In the genomic region with DNA sequence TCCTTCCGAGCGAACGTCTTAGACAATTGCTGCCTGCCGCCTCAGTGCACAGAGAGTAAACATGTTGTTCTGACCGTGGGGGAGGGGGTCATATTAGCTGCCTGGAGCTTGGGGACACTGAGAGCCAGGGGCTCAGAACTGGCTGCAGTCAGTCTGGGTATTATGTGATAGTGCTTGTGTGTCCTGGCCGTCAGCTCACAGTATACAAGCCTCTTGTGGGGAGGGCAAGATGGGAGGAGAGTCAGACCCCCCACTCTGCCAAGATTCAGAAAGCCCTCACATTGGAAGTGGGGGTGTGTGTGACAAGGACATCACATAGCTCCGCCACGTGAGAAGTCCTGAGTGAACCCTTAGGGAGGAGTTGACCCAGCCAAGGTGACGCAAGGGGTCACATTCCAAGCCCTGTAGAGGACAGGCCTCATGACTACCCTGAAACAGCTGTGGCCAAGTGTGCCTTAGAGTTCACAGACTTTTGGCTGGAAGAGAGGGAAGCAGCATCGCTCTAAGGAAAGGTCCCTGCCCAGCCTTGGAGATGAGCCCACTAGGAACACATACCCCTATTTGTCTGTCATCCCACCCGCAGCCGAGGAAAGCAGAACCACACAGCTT, we compare ENCODE assay signal across 8 mouse cellular contexts. TPM values are rescaled to one million over a fixed set of nuclear protein-coding genes. Genes with fewer than 3 reads are reported as not detected.
DNase-seq lines count a peak whose midpoint lies in the region; ATAC-seq lines count a peak whose summit lies in the region.

No protein-coding gene starts in this region.

- H3K27me3 ChIP-seq in hindbrain, embryonic 14.5 days (ENCODE audit: control insufficient read depth, insufficient read depth, low read length), result peaks cover 34% of the 10 kb centered on the region
- peaks cover 88% of the 10 kb centered on the region for H3K27me3 ChIP-seq in liver, embryonic 12.5 days (replicated peaks)
- peaks cover 18% of the 10 kb centered on the region for H3K27me3 ChIP-seq in neural tube, embryonic 14.5 days (ENCODE audit: control insufficient read depth, insufficient read depth, low read length)

- H3K9me3 ChIP-seq in hindbrain, embryonic 14.5 days (ENCODE audit: control insufficient read depth, low read length), result no peaks in the 10 kb centered on the region
- H3K9me3 ChIP-seq in liver, embryonic 12.5 days (replicated peaks), result no peaks in the 10 kb centered on the region
- no peaks in the 10 kb centered on the region for H3K9me3 ChIP-seq in neural tube, embryonic 14.5 days (ENCODE audit: control insufficient read depth, low read length)

- 22% methylated on average over 12 of the region's 12 CpGs for WGBS in hindbrain, embryonic 14.5 days
- WGBS in liver, embryonic 12.5 days (ENCODE audit: insufficient replicate concordance), result 50% methylated on average over 12 of the region's 12 CpGs
- WGBS in neural tube, embryonic 14.5 days, result 26% methylated on average over 12 of the region's 12 CpGs

- peak overlapping the region; percentile 25; the same call in 1 of the 2 replicates for H3K9ac ChIP-seq in hindbrain, embryonic 14.5 days
- H3K9ac ChIP-seq in liver, embryonic 12.5 days, result no peak overlapping the region; the same call in 1 of the 2 replicates
- no peak overlapping the region for H3K9ac ChIP-seq in neural tube, embryonic 14.5 days (replicated peaks; ENCODE audit: low read depth, low read length)

- no peak overlapping the region for H3K27ac ChIP-seq in hindbrain, embryonic 14.5 days
- H3K27ac ChIP-seq in liver, embryonic 12.5 days, result peak overlapping the region; percentile 13; the same call in 1 of the 2 replicates
- H3K27ac ChIP-seq in neural tube, embryonic 14.5 days (ENCODE audit: low read depth, low read length), result no peak overlapping the region

- H3K4me1 ChIP-seq in hindbrain, embryonic 14.5 days (replicated peaks; ENCODE audit: control insufficient read depth, insufficient read depth, low read length), result peaks cover 53% of the 10 kb centered on the region
- H3K4me1 ChIP-seq in liver, embryonic 12.5 days, result peaks cover 84% of the 10 kb centered on the region
- H3K4me1 ChIP-seq in neural tube, embryonic 14.5 days (ENCODE audit: control insufficient read depth, insufficient read depth, low read length), result peaks cover 11% of the 10 kb centered on the region

- peak overlapping the region; percentile 16 for H3K4me3 ChIP-seq in hindbrain, embryonic 14.5 days (replicated peaks; ENCODE audit: low read length)
- H3K4me3 ChIP-seq in liver, embryonic 12.5 days, result peak overlapping the region; percentile 43
- no peak overlapping the region; the same call in 1 of the 2 replicates for H3K4me3 ChIP-seq in neural tube, embryonic 14.5 days (ENCODE audit: low read depth, low read length)

- no peaks in the 10 kb centered on the region for H3K36me3 ChIP-seq in hindbrain, embryonic 14.5 days (replicated peaks; ENCODE audit: control insufficient read depth, insufficient read depth)
- H3K36me3 ChIP-seq in liver, embryonic 12.5 days, result no peaks in the 10 kb centered on the region
- no peaks in the 10 kb centered on the region for H3K36me3 ChIP-seq in neural tube, embryonic 14.5 days (ENCODE audit: control insufficient read depth, insufficient read depth, low read length)

- intact Hi-C loops in left cerebral cortex, postnatal 25 days (cut with DNase I), result no loop called here

- ATAC-seq in hindbrain, embryonic 14.5 days (ENCODE audit: low FRiP score), result no peak
- no peak for ATAC-seq in liver, embryonic 12.5 days
- no peak for ATAC-seq in neural tube, embryonic 14.5 days (ENCODE audit: low read depth)

- DNase-seq in 3134 (ENCODE audit: extremely low read depth, insufficient read length, low spot score), result peak; percentile 81
- peak; percentile 96 for DNase-seq in adipocyte (ENCODE audit: low spot score)
- peak; percentile 95 for DNase-seq in gastrocnemius, adult 18-20 months (ENCODE audit: low spot score)
- DNase-seq in hindbrain, embryonic 14.5 days (ENCODE audit: low spot score), result no peak
- DNase-seq in frontal cortex, postnatal 36 days (ENCODE audit: low spot score in 2 of 2), result no peak
- DNase-seq in left cerebral cortex, postnatal 25 days (ENCODE audit: low spot score in 2 of 2), result no peak

- peak overlapping the region; percentile 75 for H3K4me2 ChIP-seq in hindbrain, embryonic 14.5 days (replicated peaks)
- H3K4me2 ChIP-seq in liver, embryonic 12.5 days, result peak overlapping the region; percentile 97
- H3K4me2 ChIP-seq in neural tube, embryonic 14.5 days (ENCODE audit: low read depth, low read length), result peak overlapping the region; percentile 27

RNA-seq across cellular contexts. Expression of gene Tns2, which starts 3.8 kb away (rescaled TPM):
- total RNA-seq in gastrocnemius, adult 18-20 months (2021), result 10 to 100 TPM; 31.3 to 31.6 TPM
- 9.9 and 10.4 TPM in 2 replicates for polyA plus RNA-seq in hindbrain, embryonic 14.5 days (2014; fragmentation: Nextera tagmentation; extraction: Ambion mirVana)
- 6.4 and 9.2 TPM in 2 replicates for polyA plus RNA-seq in liver, embryonic 12.5 days (2016; fragmentation: Nextera tagmentation; extraction: Ambion mirVana)
- 4.3 and 9.5 TPM in 2 replicates for polyA plus RNA-seq in neural tube, embryonic 14.5 days (2014; fragmentation: Nextera tagmentation; extraction: Ambion mirVana)
- total RNA-seq in left cerebral cortex, postnatal 25 days (2021), result 10 to 100 TPM; 11.8 to 19.1 TPM

RNA-seq across cellular contexts. Expression of gene Eif4b, which starts 30.5 kb away (rescaled TPM):
- 100 to 1,000 TPM; 224 to 227 TPM for total RNA-seq in gastrocnemius, adult 18-20 months (2021)
- polyA plus RNA-seq in hindbrain, embryonic 14.5 days (2014; fragmentation: Nextera tagmentation; extraction: Ambion mirVana), result 83.6 and 93.2 TPM in 2 replicates
- polyA plus RNA-seq in liver, embryonic 12.5 days (2016; fragmentation: Nextera tagmentation; extraction: Ambion mirVana), result 91.7 and 91.8 TPM in 2 replicates
- 77.6 and 96.9 TPM in 2 replicates for polyA plus RNA-seq in neural tube, embryonic 14.5 days (2014; fragmentation: Nextera tagmentation; extraction: Ambion mirVana)
- total RNA-seq in left cerebral cortex, postnatal 25 days (2021), result 100 to 1,000 TPM; 157 to 161 TPM

RNA-seq across cellular contexts. Expression of gene Spryd3, which starts 32.0 kb away (rescaled TPM):
- 1 to 10 TPM; 4.9 to 7.7 TPM for total RNA-seq in gastrocnemius, adult 18-20 months (2021)
- polyA plus RNA-seq in hindbrain, embryonic 14.5 days (2014; fragmentation: Nextera tagmentation; extraction: Ambion mirVana), result 54.8 and 62.4 TPM in 2 replicates
- 14.9 and 15.0 TPM in 2 replicates for polyA plus RNA-seq in liver, embryonic 12.5 days (2016; fragmentation: Nextera tagmentation; extraction: Ambion mirVana)
- polyA plus RNA-seq in neural tube, embryonic 14.5 days (2014; fragmentation: Nextera tagmentation; extraction: Ambion mirVana), result 59.6 and 61.8 TPM in 2 replicates
- 100 to 1,000 TPM; 142 to 146 TPM for total RNA-seq in left cerebral cortex, postnatal 25 days (2021)

RNA-seq across cellular contexts. Expression of gene Igfbp6, which starts 40.1 kb away (rescaled TPM):
- 10 to 100 TPM; 32.2 to 50.3 TPM for total RNA-seq in gastrocnemius, adult 18-20 months (2021)
- polyA plus RNA-seq in hindbrain, embryonic 14.5 days (2014; fragmentation: Nextera tagmentation; extraction: Ambion mirVana), result 1.8 and 1.9 TPM in 2 replicates
- 0.72 and 1.1 TPM in 2 replicates for polyA plus RNA-seq in liver, embryonic 12.5 days (2016; fragmentation: Nextera tagmentation; extraction: Ambion mirVana)
- polyA plus RNA-seq in neural tube, embryonic 14.5 days (2014; fragmentation: Nextera tagmentation; extraction: Ambion mirVana), result 0.74 and 1.7 TPM in 2 replicates
- 10 to 100 TPM; 36.5 to 43.1 TPM for total RNA-seq in left cerebral cortex, postnatal 25 days (2021)

RNA-seq across cellular contexts. Expression of gene Soat2, which starts 46.3 kb away (rescaled TPM):
- total RNA-seq in gastrocnemius, adult 18-20 months (2021), result under 1 TPM in 1 of 2 experiments, not detected in 1; 0.09 TPM
- polyA plus RNA-seq in hindbrain, embryonic 14.5 days (2014; fragmentation: Nextera tagmentation; extraction: Ambion mirVana), result 0.13 TPM in 1 of 2 replicates, not detected in the other
- polyA plus RNA-seq in liver, embryonic 12.5 days (2016; fragmentation: Nextera tagmentation; extraction: Ambion mirVana), result 28.3 and 29.8 TPM in 2 replicates
- polyA plus RNA-seq in neural tube, embryonic 14.5 days (2014; fragmentation: Nextera tagmentation; extraction: Ambion mirVana), result not detected in 2 replicates
- total RNA-seq in left cerebral cortex, postnatal 25 days (2021), result under 1 TPM in 1 of 2 experiments, not detected in 1; 0.14 TPM

Comparison
In these comparisons a context has a peak if more than half of its experiments do, and no peak if none do; other contexts are left out.
1. DNase-seq: peak in 3134 (single experiment), adipocyte (single experiment) and gastrocnemius, adult 18-20 months (single experiment); none in hindbrain, embryonic 14.5 days (single experiment), frontal cortex, postnatal 36 days (0 of 2) and left cerebral cortex, postnatal 25 days (0 of 2).
2. H3K4me2 ChIP-seq: peak in every context shown above with its lines; median percentile 97 in liver, embryonic 12.5 days; 75 in hindbrain, embryonic 14.5 days; 27 in neural tube, embryonic 14.5 days.